Mouse (Mus musculus) adrenal gland, postnatal 4 days (tissue): Measurements from ENCODE around the gene Itgb4. TPM values are rescaled to one million over a fixed set of nuclear protein-coding genes. Genes with fewer than 3 reads are reported as not detected.

Experiments
- DNase-seq, 2 experiments: peaks; one replicate each; pipeline ENCODE4 v3.0.0; 2021 to 2022; ENCODE audit warnings: low spot score in 2 of 2, mixed read lengths in 2 of 2
- long read RNA-seq, 2 experiments: library from polyadenylated mRNA; stranded (forward); transcript quantifications; one replicate each; pipeline ENCODE4 v2.0.0; 2021
- total RNA-seq, 2 experiments: library from RNA; stranded (reverse); gene quantifications; 2 replicates each; pipeline ENCODE4 v1.2.3; 2021

The Itgb4 gene
- 1 to 10 TPM; 5.0 to 8.7 TPM for total RNA-seq
- long read RNA-seq, experiment 1, partial matches to known transcripts, result 2 of 5 reads
- long read RNA-seq, experiment 1, other reads (novel, unspliced or antisense), result 3 of 5 reads
- long read RNA-seq, experiment 2, full-length matches to known transcripts, result 1 of 10 reads
- long read RNA-seq, experiment 2, partial matches to known transcripts, result 5 of 10 reads
- long read RNA-seq, experiment 2, other reads (novel, unspliced or antisense), result 4 of 10 reads

DNA sequence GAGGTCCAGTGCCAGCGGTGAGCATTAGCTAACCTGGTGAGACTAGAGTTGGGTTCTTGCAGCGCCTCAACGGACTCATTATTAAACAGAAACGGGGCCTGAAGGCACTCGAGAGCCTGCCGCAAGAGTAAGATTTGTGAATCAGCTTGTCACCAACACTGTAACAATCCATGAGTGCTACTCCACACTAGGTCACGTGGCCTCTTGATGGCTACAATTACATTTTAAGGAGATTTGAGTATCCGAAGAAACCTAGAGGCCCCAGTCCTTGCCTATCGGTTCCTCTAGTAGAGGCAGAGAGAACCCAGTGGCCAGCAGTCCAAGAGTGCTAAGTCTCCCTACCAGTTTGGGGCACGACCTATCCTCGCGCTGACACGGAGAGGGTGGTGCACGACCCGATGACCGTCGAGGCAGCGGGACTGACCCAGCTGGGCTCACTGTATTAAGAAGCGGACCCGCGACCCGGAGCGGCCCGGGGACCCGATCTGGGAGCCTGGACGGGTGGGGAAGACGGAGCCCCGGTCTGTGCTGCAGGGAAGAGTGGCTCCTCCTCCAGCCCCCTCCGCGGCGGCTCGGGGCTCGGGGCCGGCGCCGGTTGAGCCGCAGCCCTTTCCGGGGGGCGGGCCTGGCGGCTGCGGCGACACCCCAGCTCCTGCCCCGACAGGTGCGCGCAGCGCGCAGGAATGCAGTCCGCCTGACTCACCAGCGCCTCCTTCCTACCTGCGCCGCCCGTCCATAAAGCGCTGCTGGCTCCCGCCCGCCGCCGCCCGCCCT lies at the start of gene Itgb4:
Gene Itgb4, plus strand, starts transcription at position 401 of the 774 bp plus-strand sequence.
- DNase-seq, result no peak

DNA sequence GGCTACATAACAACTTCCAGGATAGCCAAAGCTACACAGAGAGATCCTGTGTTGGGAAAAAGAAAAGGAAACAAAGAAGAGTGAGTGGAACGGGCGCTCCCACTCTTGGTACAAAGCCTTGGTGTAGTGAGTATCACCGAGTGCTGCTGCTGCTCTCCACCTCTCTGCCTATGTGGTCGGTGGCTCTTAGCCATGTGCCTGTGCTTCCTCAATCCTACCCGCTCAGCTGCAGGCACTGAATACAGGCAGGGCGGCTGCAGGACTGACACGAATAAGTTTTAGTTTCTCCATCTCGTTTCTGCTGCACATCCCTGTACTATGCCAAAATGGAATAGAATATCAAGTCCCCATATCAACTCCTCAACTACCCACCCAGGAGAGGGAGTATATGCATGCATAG lies 45.5 kb upstream of the Itgb4 start:
- no peak for DNase-seq

DNA sequence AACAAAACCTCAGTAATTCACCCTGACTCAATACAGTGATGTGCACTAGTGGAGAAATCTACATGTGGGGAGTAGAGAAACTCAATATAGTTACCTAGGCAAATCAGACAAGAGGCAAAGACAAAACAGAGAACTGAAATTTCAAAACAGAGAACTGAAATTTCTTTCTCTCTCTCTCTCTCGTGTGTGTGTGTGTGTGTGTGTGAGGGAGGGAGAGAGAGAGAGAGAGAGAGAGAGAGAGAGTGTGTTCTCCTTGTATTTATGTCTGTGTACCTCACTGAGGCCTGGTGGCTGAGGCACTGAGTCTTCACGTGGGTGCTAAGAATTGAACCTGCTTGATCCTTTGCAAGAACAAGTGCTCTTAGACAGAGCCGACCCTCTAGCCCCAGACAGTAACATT lies 44.7 kb upstream of the Itgb4 start:
- DNase-seq, result no peak

DNA sequence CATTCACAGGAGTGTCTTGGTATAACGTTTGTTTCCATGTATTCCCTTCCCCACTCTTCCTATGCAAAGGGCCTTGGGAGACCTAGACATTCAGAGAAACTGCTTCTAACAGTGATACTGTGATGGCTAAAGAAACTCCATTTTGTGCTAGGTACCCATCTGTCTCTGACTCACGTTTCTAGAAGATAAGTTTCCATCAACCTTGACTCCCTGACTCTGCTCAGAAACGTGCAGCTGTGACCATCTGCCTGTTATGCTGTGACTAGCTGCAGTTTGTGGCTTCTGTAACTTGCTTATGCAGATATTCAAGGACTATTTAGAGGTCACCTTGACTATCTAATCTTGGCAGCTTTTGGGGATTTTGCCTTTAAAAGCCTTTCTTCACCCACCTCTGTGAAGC lies 43.3 kb upstream of the Itgb4 start:
- DNase-seq, result no peak

DNA sequence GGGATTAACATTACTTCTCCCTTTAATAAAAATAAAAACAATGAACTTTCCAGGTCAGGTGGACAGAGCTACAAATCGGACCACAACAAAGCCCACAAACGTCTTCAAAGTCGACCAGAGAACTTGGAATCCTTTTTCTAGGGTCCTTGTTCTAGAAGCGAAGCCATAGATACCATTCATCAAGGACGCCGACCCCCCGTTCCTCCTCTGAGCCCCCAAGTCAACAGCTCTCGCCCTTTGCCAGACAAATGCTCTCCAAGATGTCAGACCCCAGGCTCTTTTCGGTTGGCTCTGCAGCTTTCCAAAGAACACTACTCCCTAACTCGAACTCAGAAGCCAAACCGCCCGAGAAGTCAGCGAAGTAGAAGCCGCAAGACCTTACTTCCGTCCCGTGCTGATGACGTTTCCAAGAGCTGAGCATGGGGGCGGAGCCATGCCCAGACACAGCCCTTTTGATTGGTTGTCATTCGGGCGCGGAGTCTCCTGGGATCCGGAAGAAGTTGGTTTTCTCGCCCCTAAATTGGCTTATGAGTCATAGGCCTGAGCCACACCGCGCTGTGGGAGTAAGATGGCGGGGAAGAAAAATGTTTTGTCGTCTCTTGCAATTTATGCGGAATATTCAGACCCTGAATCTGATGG lies 41.3 kb upstream of the Itgb4 start, which contains the start of the genes Sap30bp and Recql5:
Gene Sap30bp, plus strand, starts transcription at position 175 of the 639 bp plus-strand sequence.
Gene Recql5, minus strand, starts transcription at position 370 of the 639 bp plus-strand sequence.
- DNase-seq, result peak; percentile 89 to 92

DNA sequence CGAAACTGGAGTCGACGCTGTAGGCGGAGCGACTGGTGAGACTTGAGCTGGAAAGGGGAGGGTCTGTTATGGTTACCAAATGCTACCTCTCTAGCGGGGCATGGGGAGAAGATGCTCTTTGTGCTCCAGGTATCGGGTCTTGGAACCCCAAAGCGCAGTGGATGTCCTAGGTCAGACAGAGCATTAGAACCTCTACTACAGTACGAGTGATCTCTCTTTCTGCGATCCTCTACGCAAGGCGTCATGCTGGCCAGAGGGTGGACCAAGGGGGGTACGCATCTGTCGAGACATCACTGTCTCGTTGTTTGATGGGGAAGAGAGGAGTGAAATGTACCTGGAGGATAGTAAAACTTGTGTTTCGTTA lies 40.8 kb upstream of the Itgb4 start:
- DNase-seq, result no peak

DNA sequence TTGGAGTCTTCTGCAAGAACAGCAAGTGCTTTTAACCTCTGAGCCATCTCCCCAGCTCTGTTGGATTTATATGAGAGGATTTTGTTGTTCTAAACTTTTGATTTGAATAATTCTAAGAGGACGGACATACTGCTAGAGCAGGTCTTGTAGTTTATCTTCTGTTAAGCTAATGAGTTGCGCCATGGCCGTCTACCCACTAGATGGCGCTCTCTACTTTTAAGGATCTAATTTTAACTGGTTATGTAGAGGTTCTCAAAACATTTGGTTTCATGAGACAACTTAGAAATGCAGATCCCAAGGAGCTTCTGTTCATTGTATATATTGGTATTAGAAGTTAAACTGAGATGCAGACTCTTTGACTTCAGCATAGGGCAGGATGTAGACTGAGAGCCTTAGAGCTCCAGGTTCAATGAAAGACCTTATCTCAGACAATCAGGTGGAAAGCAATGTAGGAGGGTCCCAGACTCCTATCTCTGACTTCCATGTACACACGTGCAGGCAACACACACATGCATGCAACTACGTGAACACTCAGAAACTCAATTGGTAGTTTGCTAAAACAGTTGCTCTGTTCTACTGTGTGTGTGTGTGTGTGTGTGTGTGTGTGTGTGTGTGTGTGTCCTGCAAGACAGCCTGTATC lies 34.7 kb upstream of the Itgb4 start:
- peak in 1 of 2 experiments; percentile 39 for DNase-seq

DNA sequence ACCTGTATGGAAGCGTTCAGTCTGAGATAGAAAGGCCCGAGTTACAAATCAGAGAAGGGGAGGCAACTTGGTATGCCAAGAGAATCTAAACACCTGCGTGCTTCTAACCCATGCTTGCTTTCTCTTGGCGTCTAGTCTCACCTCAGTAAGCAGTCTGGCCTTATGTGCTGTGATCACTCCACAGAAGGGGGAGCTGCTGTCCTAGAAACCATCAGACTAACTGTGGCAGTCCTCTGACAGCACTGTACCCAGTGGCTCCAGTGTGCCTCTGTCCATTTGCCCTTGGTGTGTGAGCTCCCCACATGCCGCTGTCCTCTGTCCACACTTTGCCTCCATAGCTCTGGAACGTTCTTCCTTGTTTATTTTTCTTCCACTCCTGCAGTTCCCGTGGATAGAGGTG lies 32.5 kb upstream of the Itgb4 start:
- no peak for DNase-seq

DNA sequence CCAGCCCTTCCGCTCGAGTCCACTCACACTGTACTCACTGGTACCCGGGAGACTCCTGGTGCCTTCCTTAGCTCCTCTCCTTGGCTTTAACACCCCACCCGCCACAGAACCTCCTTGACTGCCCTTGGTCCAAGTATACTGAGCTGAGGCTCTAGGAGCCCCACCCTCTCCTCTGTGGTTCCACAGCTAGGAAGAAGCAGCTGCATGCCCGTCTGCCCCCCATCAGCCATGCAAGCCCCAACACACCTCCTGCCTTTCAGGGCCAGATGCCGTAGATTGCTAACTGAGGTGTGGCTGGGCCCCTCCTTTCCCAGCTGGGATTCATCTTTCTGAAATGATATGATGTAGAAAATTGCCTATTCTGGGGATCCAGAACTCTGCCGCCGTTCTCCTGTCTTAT lies 29.3 kb upstream of the Itgb4 start:
- no peak for DNase-seq

DNA sequence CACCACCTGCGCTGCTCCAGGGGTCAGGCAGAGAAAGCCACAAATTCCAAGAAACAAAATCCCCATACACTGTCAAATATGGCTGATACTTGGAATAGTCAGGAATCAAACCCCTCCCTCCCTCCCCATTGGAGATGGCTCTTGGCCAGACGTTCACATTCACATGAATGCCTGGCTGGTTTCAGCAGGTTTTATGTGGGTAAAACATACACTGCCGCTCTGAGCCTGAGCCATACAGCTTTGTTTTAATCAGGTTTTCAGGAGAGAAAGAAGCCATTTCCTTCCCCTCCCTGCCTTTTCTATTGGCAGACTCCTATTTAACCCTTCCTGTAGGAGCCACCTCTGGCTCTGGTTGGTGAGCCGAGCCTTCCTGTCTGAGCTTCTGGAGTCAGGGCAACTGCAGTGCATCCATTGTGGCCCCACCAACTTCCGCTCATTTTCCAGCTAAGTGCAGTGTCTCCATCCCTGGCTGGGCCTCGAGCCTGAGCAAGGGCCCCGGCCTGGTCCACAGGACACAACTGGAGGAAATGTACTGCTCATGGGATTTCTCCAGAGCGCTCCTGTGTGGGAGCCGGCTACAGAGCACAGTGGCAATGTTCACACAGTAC lies 28.2 kb upstream of the Itgb4 start:
- DNase-seq, result no peak

DNA sequence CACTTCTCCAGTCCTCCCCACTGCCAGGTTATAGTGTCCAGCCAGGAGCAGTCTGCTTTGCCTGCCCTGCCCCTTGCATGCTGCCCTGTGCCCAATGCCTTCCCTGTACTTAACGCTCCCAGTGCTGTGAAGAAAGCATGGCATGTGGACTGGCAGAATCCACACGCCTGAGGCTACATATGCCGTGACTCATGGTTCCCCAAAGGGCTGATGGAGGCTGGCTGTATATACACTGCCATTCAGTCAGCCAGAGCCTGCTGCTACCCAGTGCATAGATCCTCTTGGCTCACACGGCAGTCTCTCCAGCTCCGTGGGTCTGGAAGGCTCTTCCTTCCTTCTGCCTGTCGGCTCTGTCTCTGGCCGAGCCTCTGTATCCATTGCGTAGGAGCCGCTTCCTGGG lies 26.2 kb upstream of the Itgb4 start:
- DNase-seq, result no peak

DNA sequence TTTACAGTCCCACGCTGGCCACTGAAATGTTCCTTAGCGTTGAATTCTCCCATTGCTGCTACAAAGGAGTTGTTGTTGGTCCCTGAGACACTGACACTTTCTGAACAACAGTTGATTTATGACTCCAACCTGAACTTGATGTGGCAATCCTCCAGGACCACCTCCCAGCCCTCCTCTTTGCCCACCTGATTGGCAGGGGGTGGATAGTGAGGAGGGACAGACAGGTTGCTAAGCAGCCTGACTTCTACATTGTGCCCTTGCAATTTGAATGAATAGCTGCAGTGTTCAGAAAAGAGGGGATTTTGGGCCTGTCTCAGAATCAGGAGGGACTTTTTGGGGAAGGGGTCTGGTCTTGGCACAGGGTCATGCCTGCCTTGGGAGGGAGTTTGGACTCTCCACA lies 23.8 kb upstream of the Itgb4 start:
- DNase-seq, result no peak

DNA sequence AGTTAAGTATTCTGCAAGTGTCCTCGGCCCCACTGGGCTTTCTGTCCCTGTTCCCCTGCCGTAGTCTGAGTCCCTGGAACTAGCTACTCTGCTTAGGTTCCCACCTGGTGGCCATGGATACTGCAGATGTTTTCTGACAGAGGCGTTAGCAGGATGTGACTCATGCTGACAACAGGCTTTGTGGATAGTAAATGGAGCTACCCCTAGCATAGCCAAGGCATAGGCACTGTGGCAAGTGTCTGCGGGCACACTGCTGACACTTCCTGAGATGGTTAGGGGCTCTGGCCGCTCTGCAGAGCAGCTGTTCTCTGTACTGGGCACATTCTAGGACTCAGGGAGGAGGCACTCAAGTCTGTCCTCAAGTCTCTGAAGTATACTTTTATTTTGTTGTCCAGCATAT lies 19.8 kb upstream of the Itgb4 start:
- DNase-seq, result no peak

DNA sequence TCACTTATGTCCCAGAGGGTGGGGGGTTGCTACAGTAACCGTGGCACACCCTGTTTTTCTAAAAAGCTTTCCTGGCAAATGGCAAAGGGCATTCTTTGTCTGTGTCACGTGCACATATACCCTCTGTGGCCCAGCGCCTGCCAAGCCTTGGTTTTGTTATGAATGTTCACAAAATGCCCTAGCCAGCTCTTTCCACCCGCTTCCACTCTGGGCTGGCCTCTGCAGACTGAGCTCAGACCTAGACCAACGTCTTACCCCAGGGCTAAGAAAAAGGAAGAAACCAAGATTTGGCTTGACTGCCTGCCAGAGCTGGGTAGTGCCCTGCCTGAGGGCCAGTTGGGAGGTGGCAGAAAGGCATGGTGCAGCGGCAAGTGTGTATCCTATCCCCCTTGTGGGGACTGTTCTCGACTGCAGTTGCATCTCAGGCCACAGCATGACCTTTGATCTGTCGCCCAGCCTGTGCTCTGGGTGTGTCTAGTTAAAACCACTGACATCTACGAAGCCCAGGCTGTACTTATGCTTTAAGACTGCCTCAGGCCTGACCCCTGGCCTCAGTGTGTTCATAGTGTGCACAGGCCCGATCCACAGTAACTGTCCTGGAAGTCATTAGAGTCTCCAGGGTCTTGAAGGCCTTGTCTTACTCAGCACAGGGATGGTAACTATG lies 19.2 kb upstream of the Itgb4 start:
- DNase-seq, result no peak

DNA sequence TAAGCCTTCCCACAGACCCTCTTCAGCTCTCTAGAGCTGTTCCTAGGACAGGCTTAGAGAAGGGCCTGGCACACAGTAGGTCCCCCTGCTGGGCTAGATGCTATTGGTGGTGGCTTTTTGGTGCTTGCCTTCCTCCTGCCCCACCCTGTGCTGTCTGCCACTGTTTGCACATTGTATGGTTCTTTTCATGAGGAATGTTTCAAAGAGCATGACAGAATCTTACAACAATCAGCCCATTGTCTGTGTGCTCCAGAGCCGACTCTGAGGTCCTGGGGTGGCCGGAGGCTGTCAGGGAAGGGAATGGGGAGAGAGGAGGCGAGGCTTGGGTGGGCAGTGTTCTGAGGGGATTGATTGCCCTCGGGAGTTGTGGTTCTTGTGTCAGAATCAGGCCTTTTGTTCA lies 18.1 kb upstream of the Itgb4 start:
- no peak for DNase-seq

DNA sequence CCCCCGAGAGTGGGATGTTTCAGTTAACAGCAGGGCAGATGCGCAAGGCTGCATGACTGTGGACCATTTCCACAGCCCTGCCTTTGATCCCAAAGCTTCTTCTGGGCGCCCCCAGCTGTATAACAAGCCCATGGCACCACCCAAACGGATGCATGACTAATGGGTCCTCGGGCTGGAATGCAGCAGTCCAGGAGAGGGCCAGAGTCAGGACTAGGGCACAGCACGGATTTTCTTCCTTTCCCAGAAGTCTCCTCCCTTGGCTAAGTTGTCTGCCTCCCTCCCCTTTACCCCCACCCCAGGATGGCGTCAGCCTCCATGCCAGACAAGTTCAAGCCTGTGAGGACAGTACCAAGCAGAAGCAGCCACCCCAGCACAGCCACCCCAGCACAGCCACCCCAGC lies 16.5 kb upstream of the Itgb4 start:
- no peak for DNase-seq

DNA sequence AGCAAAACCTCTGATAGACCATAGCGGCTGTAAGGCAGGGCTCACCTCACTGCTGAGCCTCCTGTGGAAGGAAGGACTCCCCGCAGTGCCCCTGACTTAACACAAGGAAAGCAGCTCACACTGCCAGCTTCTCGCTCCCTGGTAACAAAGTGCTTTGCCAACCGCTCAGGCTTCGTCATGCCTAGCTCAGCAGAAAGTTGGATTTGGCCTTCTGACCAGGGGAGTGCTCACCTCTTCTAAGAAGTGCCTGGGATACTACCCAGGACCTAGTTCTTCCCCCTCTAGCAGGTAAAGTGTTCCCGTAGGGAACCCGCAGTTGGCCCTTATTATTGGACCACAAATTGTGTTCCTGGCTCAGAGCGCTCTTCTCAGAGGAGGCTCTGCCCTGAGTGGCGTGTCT lies 15.5 kb upstream of the Itgb4 start:
- DNase-seq, result no peak

DNA sequence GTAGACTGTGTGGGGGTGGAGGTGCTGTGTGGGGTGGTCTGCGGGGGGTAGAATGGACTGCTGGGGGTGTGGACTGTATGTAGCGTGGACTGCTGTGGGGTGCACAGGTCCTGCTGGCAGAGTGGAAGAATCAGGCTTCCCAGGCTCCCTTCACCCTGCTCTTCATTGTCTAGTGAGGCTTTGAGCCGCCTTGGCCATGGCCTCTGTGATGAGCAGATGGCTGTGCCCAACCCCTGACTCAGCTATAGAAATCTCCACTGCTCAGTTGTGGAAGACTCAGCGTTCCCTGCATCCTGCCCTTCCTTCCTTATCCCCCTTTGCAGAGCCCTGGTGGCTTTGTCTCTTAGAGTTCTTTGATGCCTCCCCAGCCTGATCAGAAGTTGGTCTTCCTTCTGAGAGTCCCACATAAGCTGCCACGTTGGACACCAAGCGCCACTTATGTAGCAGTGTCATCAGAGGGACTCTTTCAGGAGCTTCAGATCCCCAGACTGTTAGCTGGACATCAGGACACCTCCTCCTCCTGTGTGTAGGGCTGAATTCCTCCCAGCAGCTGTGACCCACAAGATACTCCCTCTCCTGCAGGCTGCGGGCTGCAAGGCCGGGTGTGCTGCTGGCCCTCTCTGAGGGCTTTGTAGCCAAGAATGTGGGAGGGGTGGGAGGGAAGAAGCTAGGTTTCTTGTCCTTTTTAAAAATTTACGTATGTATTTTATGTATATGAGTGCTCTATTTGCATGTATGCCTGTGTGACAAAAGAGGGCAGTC lies 11.7 kb upstream of the Itgb4 start:
- DNase-seq, result no peak

DNA sequence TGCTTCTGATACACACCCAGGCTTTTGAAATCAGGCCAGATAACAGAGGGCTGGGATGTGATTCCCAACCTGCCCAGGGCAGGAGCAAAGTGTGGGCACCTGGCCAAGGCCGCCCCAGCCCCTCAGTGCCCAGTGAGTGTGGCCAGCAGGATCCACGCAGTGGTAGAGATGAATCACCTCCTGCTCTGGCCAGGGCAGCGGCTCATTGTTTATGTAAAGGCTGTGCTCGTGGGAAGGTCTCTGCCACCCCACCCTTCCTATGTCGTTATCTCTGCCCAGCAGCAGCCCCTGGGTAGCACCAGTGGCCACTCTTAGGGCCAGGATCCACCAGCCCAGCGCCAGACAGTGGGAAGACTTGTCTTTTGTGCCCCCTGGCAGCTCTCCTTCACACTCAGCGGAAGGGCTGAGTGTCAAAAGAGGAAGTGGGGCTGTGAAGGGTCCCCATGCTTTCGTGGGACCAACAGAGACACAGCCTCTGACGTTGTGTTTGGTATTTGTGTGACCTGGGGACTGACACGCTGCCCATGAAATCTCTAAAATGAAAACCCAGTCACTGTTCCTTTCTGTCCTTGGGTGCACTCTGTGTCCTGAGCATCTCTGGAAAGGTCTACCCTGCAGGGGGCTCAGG lies 9.4 kb upstream of the Itgb4 start:
- peak in 1 of 2 experiments; percentile 50 for DNase-seq
